Mouse (Mus musculus) embryonic facial prominence, embryonic 15.5 days (tissue): ENCODE results near the gene Cox15. TPM values are rescaled to one million over a fixed set of nuclear protein-coding genes. Genes with fewer than 3 reads are reported as not detected.

Source experiments
- ATAC-seq: fragments of 200-750 bp; cut with Nextera tagmentation; 2 replicates; pipeline ENCODE4 v1.8.0; 2017; ENCODE audit warnings: low read depth, moderate TSS enrichment; ENCODE audit not compliant: insufficient number of reproducible peaks, low FRiP score, low TSS enrichment
- H3K27ac ChIP-seq: fragments of 300-500 bp; sonication (generic); replicated peaks from 2 replicates; pipeline ENCODE4 v1.5.1; 2015; ENCODE audit warnings: mild to moderate bottlenecking, inconsistent platforms
- H3K27me3 ChIP-seq: fragments of 300-500 bp; sonication (generic); 2 replicates; pipeline ENCODE4 v1.6.1; 2015; ENCODE audit warnings: inconsistent platforms
- H3K36me3 ChIP-seq: fragments of 300-500 bp; sonication (generic); 2 replicates; pipeline ENCODE4 v1.6.1; 2015; ENCODE audit warnings: mild to moderate bottlenecking, inconsistent platforms
- H3K4me1 ChIP-seq: fragments of 300-500 bp; sonication (generic); 2 replicates; pipeline ENCODE4 v1.6.1; 2015; ENCODE audit warnings: inconsistent platforms
- H3K4me2 ChIP-seq: fragments of 300-500 bp; sonication (generic); replicated peaks from 2 replicates; pipeline ENCODE4 v1.6.1; 2015; ENCODE audit warnings: mild to moderate bottlenecking, inconsistent platforms
- H3K4me3 ChIP-seq: fragments of 300-500 bp; sonication (generic); replicated peaks from 2 replicates; pipeline ENCODE4 v1.5.1; 2015; ENCODE audit warnings: mild to moderate bottlenecking, inconsistent platforms
- H3K9ac ChIP-seq: fragments of 300-500 bp; sonication (generic); 2 replicates; pipeline ENCODE4 v1.6.1; 2015; ENCODE audit warnings: inconsistent platforms
- H3K9me3 ChIP-seq: fragments of 300-500 bp; sonication (generic); replicated peaks from 2 replicates; pipeline ENCODE4 v1.6.1; 2016; ENCODE audit warnings: inconsistent platforms
- WGBS: fragments of 180-500 bp; shearing (Covaris S2); methylation state at CpG from one replicate; pipeline ENCODE4 v1.1.7; 2015; 5-methylcytosine and 5-hydroxymethylcytosine counted together
- polyA plus RNA-seq: library from polyadenylated mRNA; unstranded; fragments of >200 nt; fragmentation: Nextera tagmentation; extraction: Ambion mirVana; gene quantifications from 2 replicates; pipeline ENCODE4 v1.2.1, GENCODE M21; 2015

Cox15 gene
- polyA plus RNA-seq, 1 experiment from 2014 or later: 11.5 TPM

- no peak overlapping the region for H3K27ac ChIP-seq
- no peaks in the 10 kb centered on the region for H3K36me3 ChIP-seq
- no peak for ATAC-seq
- H3K4me1 ChIP-seq: no peaks in the 10 kb centered on the region
- H3K4me2 ChIP-seq: no peak overlapping the region
- no peaks in the 10 kb centered on the region for H3K27me3 ChIP-seq
- 68% methylated on average over 2 of the region's 2 CpGs for WGBS
- no peaks in the 10 kb centered on the region for H3K9me3 ChIP-seq
- no peak overlapping the region for H3K4me3 ChIP-seq
- H3K9ac ChIP-seq: no peak overlapping the region
Measured at GRCm38 (mm10) chr19:43777308-43777707, 24.5 kb upstream of the Cox15 start.

DNA sequence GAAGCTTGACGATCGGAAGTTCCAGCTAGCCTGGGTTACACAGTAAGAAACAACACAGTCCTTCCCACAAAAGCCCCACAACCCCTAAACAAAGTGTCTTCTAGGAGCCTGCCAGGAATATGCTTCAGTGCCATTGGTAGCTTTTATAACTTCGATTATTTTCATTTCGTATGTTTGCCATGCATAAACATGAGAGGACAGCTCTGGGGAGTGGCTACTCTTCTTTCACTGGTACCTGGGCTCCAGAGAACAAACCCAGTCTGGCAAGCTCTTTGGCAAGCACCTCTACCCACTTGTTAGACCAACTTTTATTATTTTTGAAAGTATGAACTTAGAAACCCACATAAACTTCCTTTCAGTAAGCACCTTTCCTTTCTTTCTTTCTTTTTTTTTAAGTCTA, 23.8 kb upstream of the Cox15 start:
- no peak overlapping the region for H3K9ac ChIP-seq
- WGBS: 70% methylated on average over 4 of the region's 4 CpGs
- no peak overlapping the region for H3K27ac ChIP-seq
- no peaks in the 10 kb centered on the region for H3K36me3 ChIP-seq
- H3K9me3 ChIP-seq: no peaks in the 10 kb centered on the region
- H3K27me3 ChIP-seq: no peaks in the 10 kb centered on the region
- H3K4me3 ChIP-seq: no peak overlapping the region
- ATAC-seq: no peak
- H3K4me2 ChIP-seq: no peak overlapping the region
- H3K4me1 ChIP-seq: no peaks in the 10 kb centered on the region

GRCm38 (mm10) chr19:43775433-43775832, 22.6 kb upstream of the Cox15 start:
- Histone ChIP-seq H3K36me3 (no peaks in the 10 kb centered on the region), H3K4me2 (no peak overlapping the region), H3K27ac (no peak overlapping the region), H3K9me3 (no peaks in the 10 kb centered on the region), H3K4me1 (no peaks in the 10 kb centered on the region), H3K27me3 (no peaks in the 10 kb centered on the region), H3K4me3 (no peak overlapping the region), H3K9ac (no peak overlapping the region)
- no peak for ATAC-seq
- 71% methylated on average over 10 of the region's 10 CpGs for WGBS

GRCm38 (mm10) chr19:43772311-43772710, 19.5 kb upstream of the Cox15 start:
- H3K36me3 ChIP-seq: no peaks in the 10 kb centered on the region
- no peak for ATAC-seq
- H3K4me1 ChIP-seq: no peaks in the 10 kb centered on the region
- H3K27ac ChIP-seq: no peak overlapping the region
- no peak overlapping the region for H3K4me3 ChIP-seq
- no peak overlapping the region for H3K9ac ChIP-seq
- H3K4me2 ChIP-seq: no peak overlapping the region
- 74% methylated on average over 6 of the region's 6 CpGs for WGBS
- no peaks in the 10 kb centered on the region for H3K27me3 ChIP-seq
- no peaks in the 10 kb centered on the region for H3K9me3 ChIP-seq

DNA sequence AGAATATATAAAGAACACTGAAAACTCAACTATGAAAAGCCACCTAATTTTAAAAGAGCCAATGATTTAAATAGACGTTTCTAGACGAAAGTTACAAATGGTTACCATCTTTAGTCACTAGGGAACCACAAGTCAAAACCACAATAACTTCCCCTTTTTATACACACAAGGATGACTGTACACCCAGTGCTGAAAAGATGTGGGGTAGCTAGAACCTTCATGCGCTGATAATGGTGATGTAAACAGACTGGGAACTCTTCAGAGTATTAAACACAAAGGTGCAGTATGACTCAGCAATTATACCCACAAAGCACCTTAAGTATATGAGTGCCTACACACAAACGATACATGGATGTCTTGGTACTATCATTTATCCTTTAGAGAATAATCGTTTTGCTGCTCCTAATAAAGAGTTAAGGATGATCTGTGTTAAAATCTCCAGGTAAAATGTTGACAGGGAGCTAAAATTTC, 18.7 kb upstream of the Cox15 start:
- Histone ChIP-seq H3K27me3 (no peaks in the 10 kb centered on the region), H3K9ac (no peak overlapping the region), H3K27ac (no peak overlapping the region), H3K36me3 (no peaks in the 10 kb centered on the region), H3K4me1 (no peaks in the 10 kb centered on the region), H3K4me3 (no peak overlapping the region), H3K4me2 (no peak overlapping the region), H3K9me3 (no peaks in the 10 kb centered on the region)
- ATAC-seq: no peak
- WGBS: 80% methylated on average over 5 of the region's 5 CpGs

- whole genome bisulfite sequencing: 86% methylated on average over 4 of the region's 4 CpGs
- H3K4me3 ChIP-seq: no peak overlapping the region
- no peaks in the 10 kb centered on the region for H3K4me1 ChIP-seq
- no peaks in the 10 kb centered on the region for H3K9me3 ChIP-seq
- no peaks in the 10 kb centered on the region for H3K27me3 ChIP-seq
- H3K36me3 ChIP-seq: no peaks in the 10 kb centered on the region
- no peak for ATAC-seq
- H3K9ac ChIP-seq: no peak overlapping the region
- H3K4me2 ChIP-seq: no peak overlapping the region
- no peak overlapping the region for H3K27ac ChIP-seq
Measured at GRCm38 (mm10) chr19:43770584-43770983, 17.8 kb upstream of the Cox15 start.

- no peak for ATAC-seq
- 80% methylated on average over 5 of the region's 5 CpGs for WGBS
- H3K27me3 ChIP-seq: no peaks in the 10 kb centered on the region
Measured at GRCm38 (mm10) chr19:43769366-43769960, 16.7 kb upstream of the Cox15 start.

GRCm38 (mm10) chr19:43767549-43768322, 14.9 kb upstream of the Cox15 start:
- Histone ChIP-seq H3K36me3 (no peaks in the 10 kb centered on the region), H3K4me3 (no peak overlapping the region), H3K9me3 (no peaks in the 10 kb centered on the region), H3K4me2 (no peak overlapping the region), H3K4me1 (no peaks in the 10 kb centered on the region), H3K27me3 (no peaks in the 10 kb centered on the region), H3K27ac (no peak overlapping the region), H3K9ac (no peak overlapping the region)
- WGBS: 86% methylated on average over 9 of the region's 9 CpGs
- no peak for ATAC-seq

More at GRCm38 (mm10) chr19:43769366-43769960, 16.7 kb upstream of the Cox15 start:
- Histone ChIP-seq H3K36me3 (no peaks in the 10 kb centered on the region), H3K4me3 (no peak overlapping the region), H3K4me1 (no peaks in the 10 kb centered on the region), H3K9me3 (no peaks in the 10 kb centered on the region), H3K9ac (no peak overlapping the region), H3K4me2 (no peak overlapping the region), H3K27ac (no peak overlapping the region)

- no peak for ATAC-seq
- WGBS: 81% methylated on average over 5 of the region's 5 CpGs
- no peak overlapping the region for H3K9ac ChIP-seq
Measured at GRCm38 (mm10) chr19:43766451-43766850, 13.7 kb upstream of the Cox15 start.

DNA sequence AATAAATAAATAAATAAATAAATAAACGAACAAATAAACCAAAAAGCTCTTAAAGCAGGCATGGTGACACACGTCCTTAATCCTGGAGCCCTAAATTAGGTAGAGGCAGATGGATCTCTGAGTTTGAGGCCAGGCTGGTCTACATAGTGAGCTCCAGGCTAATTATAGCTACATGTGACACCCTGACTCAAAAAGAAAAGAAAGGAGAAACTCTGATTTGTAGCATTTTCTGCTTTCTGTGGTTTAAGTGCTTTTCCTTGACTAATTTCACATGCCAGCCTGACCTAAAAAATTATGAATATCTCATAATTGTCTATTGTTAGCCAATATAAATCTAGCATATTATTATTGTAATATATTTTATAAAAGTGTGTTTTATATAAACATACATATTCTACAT, 9.6 kb upstream of the Cox15 start:
- H3K9ac ChIP-seq: no peak overlapping the region
- H3K27me3 ChIP-seq: no peaks in the 10 kb centered on the region
- H3K4me3 ChIP-seq: no peak overlapping the region
- no peak overlapping the region for H3K27ac ChIP-seq
- ATAC-seq: no peak
- WGBS: 69% methylated on average over 2 of the region's 2 CpGs
- H3K4me1 ChIP-seq: no peaks in the 10 kb centered on the region
- no peaks in the 10 kb centered on the region for H3K9me3 ChIP-seq
- no peak overlapping the region for H3K4me2 ChIP-seq
- no peaks in the 10 kb centered on the region for H3K36me3 ChIP-seq

More at GRCm38 (mm10) chr19:43766451-43766850, 13.7 kb upstream of the Cox15 start:
- Histone ChIP-seq H3K27me3 (no peaks in the 10 kb centered on the region), H3K36me3 (no peaks in the 10 kb centered on the region), H3K27ac (no peak overlapping the region), H3K4me1 (no peaks in the 10 kb centered on the region), H3K4me3 (no peak overlapping the region), H3K9me3 (no peaks in the 10 kb centered on the region), H3K4me2 (no peak overlapping the region)

DNA sequence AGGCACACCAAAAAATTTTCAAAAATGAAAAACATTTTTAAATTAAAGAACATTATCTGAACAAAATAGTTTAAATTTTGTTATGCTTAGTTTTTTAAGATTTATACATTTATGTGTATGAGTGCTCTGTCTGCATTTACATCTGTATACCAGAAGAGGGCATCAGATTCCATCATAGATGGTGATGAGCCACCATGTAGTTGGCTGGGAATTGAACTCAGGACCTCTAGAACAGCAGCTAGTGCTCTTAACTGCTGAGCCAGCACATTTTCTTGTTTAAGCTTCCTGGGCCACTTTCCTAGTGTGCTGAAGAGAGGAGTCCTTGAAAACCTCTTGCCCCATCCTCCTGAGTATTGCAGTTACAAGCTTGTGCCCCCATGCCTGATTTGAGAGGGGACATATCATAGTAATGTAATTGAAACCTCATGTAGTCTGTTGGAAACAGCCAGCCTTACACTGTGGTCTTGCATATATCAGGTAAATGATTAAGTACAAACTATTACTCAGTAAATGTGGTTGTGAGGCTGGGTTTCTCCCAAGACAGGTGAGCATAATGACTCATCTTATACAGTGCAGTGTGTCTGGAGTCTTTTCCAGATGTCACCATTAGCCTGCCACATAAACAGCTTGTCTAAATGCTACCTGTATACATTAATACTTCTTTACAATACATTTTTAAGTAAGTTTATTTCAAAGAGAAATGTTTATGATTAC, 8.9 kb upstream of the Cox15 start:
- H3K4me1 ChIP-seq: no peaks in the 10 kb centered on the region
- no peak overlapping the region for H3K4me3 ChIP-seq
- ATAC-seq: no peak
- H3K27ac ChIP-seq: no peak overlapping the region
- H3K9ac ChIP-seq: no peak overlapping the region
- H3K9me3 ChIP-seq: no peaks in the 10 kb centered on the region
- H3K27me3 ChIP-seq: no peaks in the 10 kb centered on the region
- H3K4me2 ChIP-seq: no peak overlapping the region
- no peaks in the 10 kb centered on the region for H3K36me3 ChIP-seq
